Mouse (Mus musculus): ENCODE data around the gene Cep57. TPM values are rescaled to one million over a fixed set of nuclear protein-coding genes. Genes with fewer than 3 reads are reported as not detected.

Cep57 gene
- polyA plus RNA-seq, 1 experiment from 2014 or later: 42.0 TPM

GRCm38 (mm10) chr9:13848481-13849480 is 21.9 kb upstream of the Cep57 start:
- DNase-seq (peak; percentile 82), ATAC-seq (ENCODE audit: low FRiP score, low TSS enrichment) (peak; percentile 67; the same call in 1 of the 2 replicates)
- WGBS: 83% methylated on average over 10 of the region's 10 CpGs

GRCm38 (mm10) chr9:13847591-13847990 is 20.7 kb upstream of the Cep57 start:
- ATAC-seq (ENCODE audit: low FRiP score, low TSS enrichment): no peak
- Histone ChIP-seq H3K27me3 (ENCODE audit: control insufficient read depth, insufficient read depth, low read length) (no peaks in the 10 kb centered on the region), H3K4me1 (ENCODE audit: control insufficient read depth, insufficient read depth, low read length) (no peaks in the 10 kb centered on the region), H3K9me3 (ENCODE audit: control insufficient read depth, low read length) (no peaks in the 10 kb centered on the region), H3K36me3 (ENCODE audit: control insufficient read depth, insufficient read depth, low read length) (peaks cover 29% of the 10 kb centered on the region), H3K9ac (replicated peaks; ENCODE audit: low read length) (no peak overlapping the region), H3K4me2 (ENCODE audit: low read length) (no peak overlapping the region), H3K4me3 (replicated peaks; ENCODE audit: low read depth, low read length) (no peak overlapping the region), H3K27ac (replicated peaks; ENCODE audit: low read depth, low read length) (no peak overlapping the region)
- no peak for DNase-seq
- 87% methylated on average over 3 of the region's 3 CpGs for WGBS

More at GRCm38 (mm10) chr9:13848481-13849480, 21.9 kb upstream of the Cep57 start:
- peaks cover 19% of the 10 kb centered on the region for H3K36me3 ChIP-seq (ENCODE audit: control insufficient read depth, insufficient read depth, low read length)
- no peaks in the 10 kb centered on the region for H3K9me3 ChIP-seq (ENCODE audit: control insufficient read depth, low read length)
- no peak overlapping the region for H3K4me2 ChIP-seq (ENCODE audit: low read length)
- H3K4me1 ChIP-seq (ENCODE audit: control insufficient read depth, insufficient read depth, low read length): no peaks in the 10 kb centered on the region
- H3K9ac ChIP-seq (replicated peaks; ENCODE audit: low read length): no peak overlapping the region
- no peaks in the 10 kb centered on the region for H3K27me3 ChIP-seq (ENCODE audit: control insufficient read depth, insufficient read depth, low read length)
- H3K27ac ChIP-seq (replicated peaks; ENCODE audit: low read depth, low read length): no peak overlapping the region
- H3K4me3 ChIP-seq (replicated peaks; ENCODE audit: low read depth, low read length): no peak overlapping the region

- no peak overlapping the region for H3K4me3 ChIP-seq (replicated peaks; ENCODE audit: low read depth, low read length)
- ATAC-seq (ENCODE audit: low FRiP score, low TSS enrichment) (no peak), DNase-seq (no peak)
- H3K9ac ChIP-seq (replicated peaks; ENCODE audit: low read length): no peak overlapping the region
- H3K36me3 ChIP-seq (ENCODE audit: control insufficient read depth, insufficient read depth, low read length): peaks cover 92% of the 10 kb centered on the region
- no peaks in the 10 kb centered on the region for H3K9me3 ChIP-seq (ENCODE audit: control insufficient read depth, low read length)
- H3K4me2 ChIP-seq (ENCODE audit: low read length): no peak overlapping the region
- WGBS: 93% methylated on average over 2 of the region's 2 CpGs
- H3K4me1 ChIP-seq (ENCODE audit: control insufficient read depth, insufficient read depth, low read length): no peaks in the 10 kb centered on the region
- no peaks in the 10 kb centered on the region for H3K27me3 ChIP-seq (ENCODE audit: control insufficient read depth, insufficient read depth, low read length)
- no peak overlapping the region for H3K27ac ChIP-seq (replicated peaks; ENCODE audit: low read depth, low read length)
Measured at GRCm38 (mm10) chr9:13836726-13837125, 9.8 kb upstream of the Cep57 start.

GRCm38 (mm10) chr9:13835256-13835655 is 8.3 kb upstream of the Cep57 start:
- H3K27ac ChIP-seq (replicated peaks; ENCODE audit: low read depth, low read length): no peak overlapping the region
- H3K9ac ChIP-seq (replicated peaks; ENCODE audit: low read length): no peak overlapping the region
- ATAC-seq (ENCODE audit: low FRiP score, low TSS enrichment) (no peak), DNase-seq (no peak)
- H3K36me3 ChIP-seq (ENCODE audit: control insufficient read depth, insufficient read depth, low read length): peaks cover 87% of the 10 kb centered on the region
- no peaks in the 10 kb centered on the region for H3K4me1 ChIP-seq (ENCODE audit: control insufficient read depth, insufficient read depth, low read length)
- no peak overlapping the region for H3K4me3 ChIP-seq (replicated peaks; ENCODE audit: low read depth, low read length)
- 92% methylated on average over 3 of the region's 3 CpGs for WGBS
- H3K4me2 ChIP-seq (ENCODE audit: low read length): no peak overlapping the region
- no peaks in the 10 kb centered on the region for H3K27me3 ChIP-seq (ENCODE audit: control insufficient read depth, insufficient read depth, low read length)
- H3K9me3 ChIP-seq (ENCODE audit: control insufficient read depth, low read length): no peaks in the 10 kb centered on the region

GRCm38 (mm10) chr9:13828087-13828441 is 1.2 kb upstream of the Cep57 start:
- Histone ChIP-seq H3K4me3 (replicated peaks; ENCODE audit: low read depth, low read length) (peak overlapping the region; percentile 84), H3K36me3 (ENCODE audit: control insufficient read depth, insufficient read depth, low read length) (peaks cover 23% of the 10 kb centered on the region), H3K27ac (replicated peaks; ENCODE audit: low read depth, low read length) (peak overlapping the region; percentile 98), H3K4me1 (ENCODE audit: control insufficient read depth, insufficient read depth, low read length) (peaks cover 13% of the 10 kb centered on the region; the same call in 1 of the 2 replicates), H3K4me2 (ENCODE audit: low read length) (peak overlapping the region; percentile 88), H3K27me3 (ENCODE audit: control insufficient read depth, insufficient read depth, low read length) (no peaks in the 10 kb centered on the region), H3K9me3 (ENCODE audit: control insufficient read depth, low read length) (no peaks in the 10 kb centered on the region), H3K9ac (replicated peaks; ENCODE audit: low read length) (peak overlapping the region; percentile 86)
- WGBS: under 1% methylated on average over 23 of the region's 23 CpGs
- DNase-seq (peak; percentile 75), ATAC-seq (ENCODE audit: low FRiP score, low TSS enrichment) (no peak; the same call in none of the 2 replicates)

GRCm38 (mm10) chr9:13827406-13828086 is 639 bp upstream of the Cep57 start, which contains the start of gene Fam76b:
TSS of gene Fam76b (plus strand) at chr9:13827716.
- peak; percentile 100 for DNase-seq
- Histone ChIP-seq H3K27ac (replicated peaks; ENCODE audit: low read depth, low read length) (peak within 1 kb of the TSS; percentile 98), H3K4me2 (ENCODE audit: low read length) (peak within 1 kb of the TSS; percentile 88), H3K36me3 (ENCODE audit: control insufficient read depth, insufficient read depth, low read length) (peaks cover 18% of the 10 kb centered on the region), H3K4me3 (replicated peaks; ENCODE audit: low read depth, low read length) (peak within 1 kb of the TSS; percentile 84), H3K27me3 (ENCODE audit: control insufficient read depth, insufficient read depth, low read length) (no peaks in the 10 kb centered on the region), H3K9me3 (ENCODE audit: control insufficient read depth, low read length) (no peaks in the 10 kb centered on the region), H3K9ac (replicated peaks; ENCODE audit: low read length) (peak within 1 kb of the TSS; percentile 86), H3K4me1 (ENCODE audit: control insufficient read depth, insufficient read depth, low read length) (peaks cover 13% of the 10 kb centered on the region; the same call in 1 of the 2 replicates)
- peak; percentile 96 for ATAC-seq (ENCODE audit: low FRiP score, low TSS enrichment)
- WGBS: under 1% methylated on average over 64 of the region's 67 CpGs

GRCm38 (mm10) chr9:13826391-13826805 is 509 bp downstream of the Cep57 start:
- Histone ChIP-seq H3K27ac (replicated peaks; ENCODE audit: low read depth, low read length) (peak overlapping the region; percentile 97), H3K9ac (replicated peaks; ENCODE audit: low read length) (peak overlapping the region; percentile 84), H3K4me3 (replicated peaks; ENCODE audit: low read depth, low read length) (peak overlapping the region; percentile 84), H3K36me3 (ENCODE audit: control insufficient read depth, insufficient read depth, low read length) (peaks cover 7% of the 10 kb centered on the region), H3K4me2 (ENCODE audit: low read length) (peak overlapping the region; percentile 78), H3K9me3 (ENCODE audit: control insufficient read depth, low read length) (no peaks in the 10 kb centered on the region), H3K27me3 (ENCODE audit: control insufficient read depth, insufficient read depth, low read length) (no peaks in the 10 kb centered on the region), H3K4me1 (ENCODE audit: control insufficient read depth, insufficient read depth, low read length) (peaks cover 13% of the 10 kb centered on the region; the same call in 1 of the 2 replicates)
- WGBS: under 1% methylated on average over 31 of the region's 31 CpGs
- DNase-seq (peak; percentile 75), ATAC-seq (ENCODE audit: low FRiP score, low TSS enrichment) (0 out of 2 replicates have a peak, but pooled peaks have one; percentile 1)

GRCm38 (mm10) chr9:13825896-13826295 is 1.0 kb downstream of the Cep57 start:
- H3K27ac ChIP-seq (replicated peaks; ENCODE audit: low read depth, low read length): peak overlapping the region; percentile 97
- no peak for DNase-seq
- WGBS: 11% methylated on average over 8 of the region's 8 CpGs

More at GRCm38 (mm10) chr9:13825896-13826295, 1.0 kb downstream of the Cep57 start:
- Histone ChIP-seq H3K4me2 (ENCODE audit: low read length) (peak overlapping the region; percentile 78), H3K9ac (replicated peaks; ENCODE audit: low read length) (peak overlapping the region; percentile 84), H3K36me3 (ENCODE audit: control insufficient read depth, insufficient read depth, low read length) (peaks cover 7% of the 10 kb centered on the region), H3K4me3 (replicated peaks; ENCODE audit: low read depth, low read length) (peak overlapping the region; percentile 84), H3K9me3 (ENCODE audit: control insufficient read depth, low read length) (no peaks in the 10 kb centered on the region), H3K27me3 (ENCODE audit: control insufficient read depth, insufficient read depth, low read length) (no peaks in the 10 kb centered on the region), H3K4me1 (ENCODE audit: control insufficient read depth, insufficient read depth, low read length) (peaks cover 13% of the 10 kb centered on the region; the same call in 1 of the 2 replicates)
- ATAC-seq (ENCODE audit: low FRiP score, low TSS enrichment): no peak
